Mouse (Mus musculus) thymus, adult 2 months (tissue): ENCODE results near the gene Syt14.

Source experiments
- CTCF ChIP-seq: fragments of 200-500 bp; IDR thresholded peaks from 2 replicates; pipeline ENCODE4 v1.5.1; 2012; ENCODE audit warnings: mild to moderate bottlenecking, control low read depth, low read length, moderate library complexity, borderline replicate concordance; ENCODE audit not compliant: control insufficient read depth, poor library complexity, insufficient read depth; ENCODE audit errors: extremely low read depth
- POLR2A ChIP-seq: fragments of 200-500 bp; IDR thresholded peaks from 2 replicates; pipeline ENCODE4 v1.6.1; 2012; ENCODE audit warnings: mild to moderate bottlenecking, low read length, control low read depth, moderate library complexity; ENCODE audit not compliant: control insufficient read depth, poor library complexity, insufficient read depth; ENCODE audit errors: extremely low read depth

- no peak for TF ChIP-seq CTCF
- TF ChIP-seq POLR2A, result no peak
Measured at GRCm38 (mm10) chr1:192856931-192857330, 178.6 kb downstream of the Syt14 start.
